Mouse (Mus musculus): ENCODE data around the gene Scn2b.

Gene Scn2b

DNA sequence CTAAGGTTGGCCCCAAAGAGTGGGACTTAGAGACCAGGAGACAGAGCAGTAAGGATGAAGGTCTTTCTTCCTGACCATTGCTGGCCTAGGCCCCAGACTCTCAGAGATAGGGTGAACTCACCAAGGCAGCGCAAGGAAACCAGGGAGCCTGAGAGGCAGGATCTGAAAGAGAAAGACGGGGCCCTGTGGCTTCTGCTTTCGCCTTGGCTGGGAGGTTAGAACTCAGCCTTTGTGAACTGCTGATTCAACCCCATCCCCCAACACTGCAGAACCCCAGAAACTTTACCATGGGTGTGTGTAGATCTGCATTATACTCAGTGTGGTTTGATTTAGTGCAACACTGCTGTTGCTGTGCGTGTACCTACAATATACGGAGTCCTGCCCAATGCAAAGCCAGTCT, 61.7 kb downstream of the Scn2b start:
- DNase-seq = no peak

All from B cell, adult 2 months (primary cell).